Mouse (Mus musculus): ENCODE measurements around the gene Hist4h4.

- TF ChIP-seq POLR2A (IDR thresholded peaks at IDR 0.05; ENCODE audit: borderline replicate concordance, extremely low read depth, low read depth, low read length) (no peak), CTCF (IDR thresholded peaks at IDR 0.05; ENCODE audit: insufficient read depth, low read length) (peak; percentile 68)
These were observed 43.6 kb upstream of the Hist4h4 start for GRCm38 (mm10) chr6:136847790-136848189.
